Comparison of ENCODE assay signal across 19 mouse cellular contexts in the genomic region with DNA sequence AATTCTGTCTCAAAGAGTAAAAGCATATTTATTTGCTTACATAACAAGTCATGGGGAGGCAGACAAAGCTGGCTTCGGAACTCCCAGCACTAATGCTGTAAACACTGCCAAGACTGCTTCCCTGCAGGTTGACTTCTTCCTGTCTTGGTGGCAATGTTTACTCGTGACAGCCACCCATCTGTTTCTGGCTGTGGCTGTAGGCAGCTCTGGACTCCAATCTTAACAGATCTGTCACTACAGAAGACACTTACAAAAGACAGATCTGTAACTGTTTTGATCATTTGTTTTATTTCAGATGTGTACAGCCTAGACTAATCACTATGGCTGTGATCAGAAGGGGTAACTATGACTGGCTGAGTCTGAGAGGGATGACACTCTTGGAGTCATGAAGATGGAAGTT.
DNase-seq lines count a peak whose midpoint lies in the region; ATAC-seq and TF ChIP-seq lines count a peak whose summit lies in the region.
"Had no signal": no experiment of that assay in that cellular context is flagged by ENCODE, and none has a peak within 500 bp of the region (broad histone marks: within the 10 kb centered on the region; RNA-seq: fewer than 3 reads in every experiment).

No protein-coding gene starts in this region.

- no peaks in the 10 kb centered on the region for H3K36me3 ChIP-seq in forebrain, embryonic 15.5 days
- H3K36me3 ChIP-seq in forebrain, embryonic 10.5 days (replicated peaks) = no peaks in the 10 kb centered on the region
- H3K36me3 ChIP-seq in forebrain, embryonic 16.5 days (ENCODE audit: control insufficient read depth, insufficient read depth) = no peaks in the 10 kb centered on the region
- H3K36me3 ChIP-seq: embryonic facial prominence, embryonic 12.5 days; midbrain, embryonic 10.5 days; neural tube, embryonic 15.5 days had no signal

- no peaks in the 10 kb centered on the region for H3K27me3 ChIP-seq in forebrain, embryonic 15.5 days
- H3K27me3 ChIP-seq in forebrain, embryonic 10.5 days (ENCODE audit: poor library complexity, severe bottlenecking) = no peaks in the 10 kb centered on the region
- no peaks in the 10 kb centered on the region for H3K27me3 ChIP-seq in forebrain, embryonic 16.5 days (replicated peaks; ENCODE audit: control insufficient read depth, insufficient read depth, low read length)
- H3K27me3 ChIP-seq: embryonic facial prominence, embryonic 12.5 days; neural tube, embryonic 15.5 days had no signal

- no peak overlapping the region for H3K4me2 ChIP-seq in forebrain, embryonic 15.5 days (replicated peaks)
- H3K4me2 ChIP-seq in forebrain, embryonic 16.5 days (ENCODE audit: low read length) = no peak overlapping the region
- H3K4me2 ChIP-seq: embryonic facial prominence, embryonic 12.5 days; heart, embryonic 11.5 days; neural tube, embryonic 15.5 days had no signal

- H3K27ac ChIP-seq in forebrain, embryonic 15.5 days (replicated peaks) = no peak overlapping the region
- H3K27ac ChIP-seq in forebrain, embryonic 10.5 days = no peak overlapping the region
- H3K27ac ChIP-seq in forebrain, embryonic 16.5 days (ENCODE audit: low read length) = no peak overlapping the region
- no peak overlapping the region for H3K27ac ChIP-seq in gastrocnemius, adult 2 months
- H3K27ac ChIP-seq: embryonic facial prominence, embryonic 12.5 days; midbrain, embryonic 10.5 days; neural tube, embryonic 15.5 days had no signal

- intact Hi-C loops in gastrocnemius, adult 2 months (cut with DNase I) = no loop called here

- ATAC-seq in forebrain, embryonic 15.5 days (replicated peaks) = peak; percentile 70
- ATAC-seq in forebrain, embryonic 16.5 days = peak; percentile 70
- ATAC-seq: hindbrain, embryonic 16.5 days; intestine, embryonic 16.5 days; liver, postnatal 0 days had no signal

- H3K9ac ChIP-seq in forebrain, embryonic 15.5 days (replicated peaks) = no peak overlapping the region
- no peak overlapping the region for H3K9ac ChIP-seq in forebrain, embryonic 16.5 days (replicated peaks; ENCODE audit: low read depth, low read length)
- H3K9ac ChIP-seq: embryonic facial prominence, embryonic 12.5 days; liver, postnatal 0 days; neural tube, embryonic 15.5 days had no signal

- TF ChIP-seq CTCF in gastrocnemius, adult 2 months (IDR thresholded peaks at IDR 0.05) = no peak

- H3K4me3 ChIP-seq in forebrain, embryonic 15.5 days = no peak overlapping the region
- no peak overlapping the region for H3K4me3 ChIP-seq in forebrain, embryonic 10.5 days
- no peak overlapping the region for H3K4me3 ChIP-seq in forebrain, embryonic 16.5 days (replicated peaks; ENCODE audit: low read length)
- H3K4me3 ChIP-seq in gastrocnemius, adult 2 months = no peak overlapping the region
- H3K4me3 ChIP-seq: embryonic facial prominence, embryonic 12.5 days; midbrain, embryonic 10.5 days; neural tube, embryonic 15.5 days had no signal

- no peak for DNase-seq in forebrain, embryonic 10.5 days (ENCODE audit: extremely low spot score, low spot score)
- DNase-seq in cerebellum, adult 11 months = peak; percentile 72
- peak; percentile 93 for DNase-seq in cerebellum, adult 9-10 months
- no peak for DNase-seq in gastrocnemius, adult 2 months
- DNase-seq in thymus, postnatal 36 days = no peak
- DNase-seq: adrenal gland, postnatal 36 days; kidney, postnatal 14 days; liver, postnatal 0 days; lung, postnatal 10 days; spleen, adult 18-20 months; thymus, postnatal 14 days had no signal

- H3K4me1 ChIP-seq in forebrain, embryonic 15.5 days = no peaks in the 10 kb centered on the region
- no peaks in the 10 kb centered on the region for H3K4me1 ChIP-seq in forebrain, embryonic 10.5 days
- H3K4me1 ChIP-seq in forebrain, embryonic 16.5 days (replicated peaks; ENCODE audit: control insufficient read depth, insufficient read depth, low read length) = no peaks in the 10 kb centered on the region
- H3K4me1 ChIP-seq: embryonic facial prominence, embryonic 12.5 days; midbrain, embryonic 10.5 days; neural tube, embryonic 15.5 days had no signal

- H3K9me3 ChIP-seq in forebrain, embryonic 15.5 days = no peaks in the 10 kb centered on the region
- no peaks in the 10 kb centered on the region for H3K9me3 ChIP-seq in forebrain, embryonic 10.5 days
- no peaks in the 10 kb centered on the region for H3K9me3 ChIP-seq in forebrain, embryonic 16.5 days (ENCODE audit: control insufficient read depth, low read length)
- H3K9me3 ChIP-seq: embryonic facial prominence, embryonic 12.5 days; midbrain, embryonic 10.5 days; neural tube, embryonic 15.5 days had no signal

- 44% methylated on average over 2 of the region's 2 CpGs for WGBS in forebrain, embryonic 15.5 days
- 81% methylated on average over 2 of the region's 2 CpGs for WGBS in forebrain, embryonic 10.5 days
- WGBS in forebrain, embryonic 16.5 days = 45% methylated on average over 2 of the region's 2 CpGs

Comparison
In these comparisons a context has a peak if more than half of its experiments do, and no peak if none do; other contexts are left out.
1. DNase-seq: peak in cerebellum, adult 11 months (single experiment) and cerebellum, adult 9-10 months (single experiment); none in forebrain, embryonic 10.5 days (single experiment), gastrocnemius, adult 2 months (single experiment) and thymus, postnatal 36 days (0 of 2).